Mouse (Mus musculus): ENCODE measurements around the gene Gna14.

Gene Gna14

GRCm38 (mm10) chr19:16514201-16514600, 78.6 kb downstream of the Gna14 start:
- DNase-seq (ENCODE audit: low spot score) = no peak

DNA sequence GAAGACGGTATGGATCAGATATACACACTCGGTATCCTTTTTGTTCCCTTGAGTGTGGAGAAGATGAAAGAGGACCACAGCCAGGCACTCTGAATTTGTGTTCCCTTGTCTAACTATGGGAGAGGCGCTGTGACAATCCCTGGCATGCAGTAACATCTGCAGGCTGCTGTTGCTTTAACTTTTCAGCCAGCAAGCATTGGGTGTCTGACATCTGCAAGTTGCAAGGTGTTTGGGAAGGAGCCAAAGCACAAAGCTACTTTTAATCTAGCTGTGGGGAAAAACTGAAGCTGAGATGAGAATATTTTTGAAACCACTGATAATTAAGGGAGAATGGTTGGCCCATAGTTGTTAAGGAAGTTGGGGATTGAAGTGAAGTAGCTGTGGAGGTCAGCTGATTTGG, 83.0 kb downstream of the Gna14 start:
- no peak for DNase-seq (ENCODE audit: low spot score)

- DNase-seq (ENCODE audit: low spot score) = no peak
These were observed 85.0 kb downstream of the Gna14 start for GRCm38 (mm10) chr19:16520608-16521007.

- DNase-seq (ENCODE audit: low spot score) = no peak
These were observed 90.8 kb downstream of the Gna14 start for GRCm38 (mm10) chr19:16526302-16526880.

- DNase-seq (ENCODE audit: low spot score) = no peak
These were observed 91.5 kb downstream of the Gna14 start for GRCm38 (mm10) chr19:16527031-16527430.

- no peak for DNase-seq (ENCODE audit: low spot score)
These were observed 92.8 kb downstream of the Gna14 start for GRCm38 (mm10) chr19:16528225-16528828.

DNA sequence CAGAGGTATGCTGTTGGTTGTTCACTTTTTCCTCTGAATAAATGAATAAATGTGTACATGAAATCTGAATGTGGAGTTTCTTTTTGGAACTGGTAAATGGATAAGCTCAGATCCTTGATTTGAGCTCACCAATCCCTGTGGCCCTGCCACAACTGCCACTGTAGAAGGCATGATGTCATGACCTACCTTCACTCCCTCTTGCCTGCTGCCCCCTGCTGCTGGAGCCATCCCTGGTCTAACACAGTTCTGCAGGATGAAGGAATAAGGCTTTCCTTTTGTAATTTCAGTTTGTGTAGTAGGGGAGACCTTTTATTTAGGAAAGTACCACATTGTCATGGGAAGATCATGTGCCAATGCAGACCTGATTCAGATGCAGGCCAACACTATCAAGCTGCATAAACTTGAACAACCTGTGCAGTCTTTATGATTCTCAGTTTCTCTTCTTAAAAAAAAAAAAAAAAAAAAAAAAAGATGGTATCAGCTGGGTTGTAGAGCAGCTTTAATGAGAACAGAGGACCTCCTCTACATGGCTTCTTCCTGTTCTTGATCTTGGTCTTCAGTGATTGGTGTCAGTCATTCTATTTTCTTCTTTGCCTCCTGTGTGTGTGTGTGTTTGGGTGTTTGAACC, 93.8 kb downstream of the Gna14 start:
- peak; percentile 72 for DNase-seq (ENCODE audit: low spot score)

DNA sequence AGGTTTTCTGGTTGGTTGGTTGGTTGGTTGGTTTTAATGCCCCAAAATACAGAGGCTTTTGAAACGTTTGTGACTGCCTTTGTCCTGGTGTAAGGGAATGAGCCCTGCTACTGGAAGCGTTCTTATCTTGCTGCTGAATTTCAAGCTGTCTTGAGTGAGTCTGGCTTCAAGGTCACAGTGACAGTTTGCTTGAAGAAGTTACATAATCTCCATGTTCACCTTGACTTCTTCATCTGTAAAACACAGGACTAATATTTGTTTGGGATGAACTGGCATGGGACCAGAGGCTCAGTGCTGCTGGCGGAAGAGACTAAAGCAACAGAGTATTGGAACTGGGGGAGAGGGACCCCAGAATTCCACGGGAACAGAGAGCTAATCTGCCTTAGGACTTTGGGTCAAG, 94.4 kb downstream of the Gna14 start:
- no peak for DNase-seq (ENCODE audit: low spot score)

GRCm38 (mm10) chr19:16534311-16534710, 98.7 kb downstream of the Gna14 start:
- DNase-seq (ENCODE audit: low spot score) = no peak

GRCm38 (mm10) chr19:16538416-16538815, 102.9 kb downstream of the Gna14 start:
- no peak for DNase-seq (ENCODE audit: low spot score)

DNA sequence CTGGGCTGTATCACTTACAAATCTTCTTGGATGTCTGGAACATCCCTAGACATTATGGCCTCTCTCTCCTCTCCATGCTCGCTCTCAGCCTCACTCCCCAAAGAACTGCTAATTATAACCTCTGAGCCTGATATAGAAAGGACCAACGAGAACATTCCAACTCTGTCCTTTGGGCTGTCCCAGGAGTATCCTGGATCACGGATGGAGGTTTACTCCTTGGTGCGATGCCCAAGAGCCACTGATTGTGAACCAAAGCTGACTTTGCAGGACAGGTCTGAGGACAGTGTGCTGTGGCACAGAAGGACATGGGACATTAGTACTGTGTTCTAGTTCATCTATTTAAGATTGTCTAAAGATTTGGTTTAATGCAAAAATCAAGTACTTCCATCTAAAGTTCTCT, 108.1 kb downstream of the Gna14 start:
- DNase-seq (ENCODE audit: low spot score) = no peak

- no peak for DNase-seq (ENCODE audit: low spot score)
These were observed 121.4 kb downstream of the Gna14 start for GRCm38 (mm10) chr19:16556988-16557387.

- no peak for DNase-seq (ENCODE audit: low spot score)
These were observed 122.4 kb downstream of the Gna14 start for GRCm38 (mm10) chr19:16557971-16558370.

- no peak for DNase-seq (ENCODE audit: low spot score)
These were observed 123.0 kb downstream of the Gna14 start for GRCm38 (mm10) chr19:16558570-16558969.

DNA sequence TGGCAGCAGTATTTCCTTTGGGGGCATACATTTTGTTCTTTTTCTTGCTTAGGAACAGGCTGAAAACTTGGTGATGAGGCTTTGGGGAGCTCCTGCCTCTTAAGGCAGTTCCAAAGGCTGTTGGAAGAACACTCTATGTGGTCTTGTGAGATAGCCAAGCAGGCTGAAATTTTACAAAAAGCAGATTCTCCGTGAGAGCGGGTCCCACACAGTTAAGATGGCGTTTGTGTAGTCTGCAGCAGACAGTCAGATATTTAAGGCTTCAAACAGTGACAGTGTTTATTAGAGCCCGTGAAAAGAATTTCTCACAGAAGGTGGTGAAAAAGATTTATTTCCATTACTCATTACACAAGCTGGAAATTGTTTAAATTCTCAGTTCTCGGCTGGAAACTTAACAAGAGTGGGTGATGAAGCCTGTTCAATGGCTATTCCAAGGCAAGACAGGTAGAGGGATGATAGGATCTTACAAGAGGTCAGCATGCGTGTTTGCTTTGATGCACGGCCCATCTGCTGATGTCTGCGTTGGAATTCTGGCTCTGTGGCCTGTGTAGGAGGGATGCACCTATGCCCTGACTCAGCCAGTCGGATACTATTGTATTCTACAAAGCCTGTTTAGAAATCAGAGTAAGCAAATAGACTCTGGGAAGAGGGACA, 123.8 kb downstream of the Gna14 start:
- no peak for DNase-seq (ENCODE audit: low spot score)

GRCm38 (mm10) chr19:16562676-16563075, 127.1 kb downstream of the Gna14 start:
- DNase-seq (ENCODE audit: low spot score) = no peak

GRCm38 (mm10) chr19:16576790-16577189, 141.2 kb downstream of the Gna14 start:
- no peak for DNase-seq (ENCODE audit: low spot score)

DNA sequence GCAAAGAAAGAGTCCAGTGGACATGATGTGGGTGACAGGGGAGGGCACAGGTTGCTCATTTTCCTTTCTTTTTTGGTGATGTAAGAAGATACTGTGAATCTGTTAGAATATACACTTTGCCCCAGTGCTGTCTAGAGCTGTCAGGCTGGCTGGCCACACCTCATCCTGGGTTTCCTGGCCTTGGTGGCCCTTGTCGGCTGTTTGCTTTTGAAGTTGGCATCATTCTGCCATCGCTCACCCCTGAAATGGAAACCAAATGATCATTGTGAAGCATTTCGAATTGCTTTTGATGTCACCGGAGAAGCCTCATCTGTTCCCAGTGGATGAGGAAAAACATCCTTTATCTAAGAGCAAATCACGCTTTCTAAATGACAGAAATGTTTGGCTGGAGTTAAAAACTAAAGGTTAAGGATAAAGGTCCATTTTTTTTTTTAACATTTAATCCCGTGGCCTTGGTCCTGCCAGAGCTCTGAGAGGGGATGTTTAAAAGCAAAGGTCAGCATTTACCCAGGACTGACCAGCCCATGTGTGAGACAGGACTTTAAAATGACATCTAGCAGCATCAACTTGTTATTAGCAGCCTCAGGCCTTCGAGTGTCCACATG, 144.2 kb downstream of the Gna14 start:
- DNase-seq (ENCODE audit: low spot score) = no peak

DNA sequence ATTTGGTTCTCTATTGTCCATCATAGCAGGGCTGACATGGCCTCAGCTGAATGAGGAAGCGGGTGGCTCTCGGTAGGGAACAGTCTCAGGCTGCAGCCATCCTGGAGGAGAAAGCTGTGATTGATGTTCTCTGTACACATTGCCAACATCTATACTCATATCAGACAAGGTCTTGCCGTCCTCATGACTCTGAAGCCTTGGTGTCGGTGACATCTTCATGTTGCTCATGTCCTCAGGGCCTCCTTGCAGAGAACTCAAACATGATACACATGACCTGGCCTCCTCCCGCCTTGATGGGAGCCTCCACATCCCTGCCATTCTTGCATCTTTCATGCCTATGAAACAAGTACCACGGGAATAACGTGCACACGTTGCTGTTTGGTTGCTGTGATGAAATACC, 144.9 kb downstream of the Gna14 start:
- no peak for DNase-seq (ENCODE audit: low spot score)

DNA sequence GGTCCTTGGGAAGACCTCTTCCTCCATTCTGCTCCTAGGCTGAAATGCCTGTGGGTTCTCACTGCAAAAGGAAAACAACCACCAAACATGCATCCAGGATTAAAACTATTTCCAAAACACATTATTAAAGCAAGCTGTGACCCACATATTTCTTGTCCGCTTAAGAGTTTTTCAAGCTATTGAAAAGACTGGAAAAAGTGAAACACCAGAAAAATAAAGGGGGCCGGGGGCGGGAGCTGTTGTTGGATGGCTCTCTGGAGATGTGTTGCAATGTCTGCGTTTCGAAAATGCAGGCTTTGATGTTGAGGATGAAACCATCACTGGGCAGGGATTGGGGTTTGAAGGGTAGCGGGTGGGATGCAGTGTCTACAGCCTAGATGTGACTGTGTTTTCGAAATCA, 149.0 kb downstream of the Gna14 start:
- no peak for DNase-seq (ENCODE audit: low spot score)

- no peak for DNase-seq (ENCODE audit: low spot score)
These were observed 149.8 kb downstream of the Gna14 start for GRCm38 (mm10) chr19:16585379-16585778.

DNA sequence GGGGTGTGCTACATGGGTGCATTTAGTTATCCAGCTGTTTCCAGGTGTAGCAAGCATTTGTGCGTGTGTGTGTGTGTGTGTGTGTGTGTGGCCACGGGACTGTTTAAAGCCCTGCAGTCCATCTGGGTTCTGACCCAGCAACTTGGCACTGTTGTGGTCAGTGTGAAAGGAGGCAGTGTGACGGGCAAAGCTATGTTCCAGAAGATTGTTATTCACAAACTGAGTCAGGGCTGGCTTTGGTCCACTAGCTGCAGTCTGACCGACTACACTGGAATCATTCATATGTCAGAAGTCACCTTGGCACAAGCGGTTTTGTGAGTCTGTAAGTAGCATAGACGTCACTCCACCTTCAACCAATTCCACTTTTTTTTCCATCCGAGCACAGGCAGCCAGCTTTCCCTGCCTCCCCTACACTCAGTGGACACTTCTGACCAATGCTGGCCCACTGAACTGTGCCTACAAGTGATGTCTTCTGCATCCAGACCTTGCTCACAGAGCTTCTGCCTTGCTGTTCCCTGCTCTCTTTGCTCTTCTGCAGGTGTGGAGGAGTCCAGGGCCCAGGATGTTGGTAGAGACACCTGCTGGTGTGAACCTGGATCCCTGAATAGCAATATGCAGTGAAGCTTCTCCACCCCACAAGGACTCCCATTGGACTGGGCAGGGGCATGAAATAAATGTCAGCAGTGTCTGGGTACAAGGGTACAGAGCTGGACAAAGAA, 157.9 kb downstream of the Gna14 start:
- no peak for DNase-seq (ENCODE audit: low spot score)
